Mouse (Mus musculus) cerebellum, adult 2 months (tissue): Measurements from ENCODE around the gene Tomm20.

Experiments used
- CTCF ChIP-seq: fragments of 200-500 bp; IDR thresholded peaks from 2 replicates; pipeline ENCODE4 v1.5.1; 2011; ENCODE audit warnings: low read depth, mild to moderate bottlenecking, control low read depth, low read length, moderate library complexity, borderline replicate concordance; ENCODE audit not compliant: insufficient read depth
- POLR2A ChIP-seq: fragments of 200-500 bp; IDR thresholded peaks from 2 replicates; pipeline ENCODE4 v1.6.1; 2011; ENCODE audit warnings: low read length, control low read depth, borderline replicate concordance; ENCODE audit not compliant: insufficient read depth

GRCm38 (mm10) chr8:126901049-126901448 lies 44.6 kb downstream of the Tomm20 start:
- TF ChIP-seq POLR2A (no peak), CTCF (no peak)
